Mouse (Mus musculus) limb, embryonic 12.5 days (tissue): Measurements from ENCODE around the gene Il4i1. TPM values are rescaled to one million over a fixed set of nuclear protein-coding genes. Genes with fewer than 3 reads are reported as not detected.

Experiments used
- ATAC-seq: fragments of 200-750 bp; cut with Nextera tagmentation; 2 replicates; pipeline ENCODE4 v1.8.0; 2017; ENCODE audit warnings: low read depth, moderate TSS enrichment; ENCODE audit not compliant: insufficient number of reproducible peaks, insufficient read depth, low FRiP score, low TSS enrichment
- H3K27ac ChIP-seq: fragments of 300-500 bp; sonication (generic); 2 replicates; pipeline ENCODE4 v1.5.1; 2016; ENCODE audit warnings: mild to moderate bottlenecking, moderate library complexity
- H3K27me3 ChIP-seq: fragments of 300-500 bp; sonication (generic); 2 replicates; pipeline ENCODE4 v1.6.1; 2016; ENCODE audit warnings: mild to moderate bottlenecking, moderate library complexity
- H3K36me3 ChIP-seq: fragments of 300-500 bp; sonication (generic); 2 replicates; pipeline ENCODE4 v1.6.1; 2016; ENCODE audit warnings: mild to moderate bottlenecking, moderate library complexity
- H3K4me1 ChIP-seq: fragments of 300-500 bp; sonication (generic); replicated peaks from 2 replicates; pipeline ENCODE4 v1.6.1; 2016
- H3K4me2 ChIP-seq: fragments of 300-500 bp; sonication (generic); 2 replicates; pipeline ENCODE4 v1.6.1; 2016; ENCODE audit warnings: mild to moderate bottlenecking, moderate library complexity
- H3K4me3 ChIP-seq: fragments of 300-500 bp; sonication (generic); replicated peaks from 2 replicates; pipeline ENCODE4 v1.5.1; 2016; ENCODE audit warnings: mild to moderate bottlenecking
- H3K9ac ChIP-seq: fragments of 300-500 bp; sonication (generic); replicated peaks from 2 replicates; pipeline ENCODE4 v1.6.1; 2016; ENCODE audit warnings: mild to moderate bottlenecking, moderate library complexity
- H3K9me3 ChIP-seq: fragments of 300-500 bp; sonication (generic); 2 replicates; pipeline ENCODE4 v1.6.1; 2016; ENCODE audit warnings: mild to moderate bottlenecking, moderate library complexity
- WGBS: fragments of 180-500 bp; shearing (Covaris S2); methylation state at CpG from one replicate; pipeline ENCODE4 v1.1.7; 2016; 5-methylcytosine and 5-hydroxymethylcytosine counted together
- polyA plus RNA-seq: library from polyadenylated mRNA; unstranded; fragments of >200 nt; fragmentation: Nextera tagmentation; extraction: Ambion mirVana; gene quantifications from 2 replicates; pipeline ENCODE4 v1.2.1, GENCODE M21; 2016

Gene Il4i1
- polyA plus RNA-seq, 1 experiment from 2014 or later = 1.5 TPM

GRCm38 (mm10) chr7:44819391-44819790, 3.2 kb downstream of the Il4i1 start:
- 0 out of 2 replicates have a peak overlapping the region, but pooled peaks have one; percentile 0 for H3K4me3 ChIP-seq
- H3K27me3 ChIP-seq = no peaks in the 10 kb centered on the region
- H3K4me1 ChIP-seq = peaks cover 42% of the 10 kb centered on the region
- peak overlapping the region; percentile 87 for H3K4me2 ChIP-seq
- 93% methylated on average over 2 of the region's 2 CpGs for WGBS
- peaks cover 28% of the 10 kb centered on the region; the same call in 1 of the 2 replicates for H3K36me3 ChIP-seq
- ATAC-seq = no peak
- H3K9me3 ChIP-seq = no peaks in the 10 kb centered on the region
- no peak overlapping the region for H3K27ac ChIP-seq
- H3K9ac ChIP-seq = 0 out of 2 replicates have a peak overlapping the region, but pooled peaks have one; percentile 50

- WGBS = 66% methylated on average over 5 of the region's 5 CpGs
- Histone ChIP-seq H3K36me3 (peaks cover 28% of the 10 kb centered on the region; the same call in 1 of the 2 replicates), H3K9me3 (no peaks in the 10 kb centered on the region), H3K9ac (0 out of 2 replicates have a peak overlapping the region, but pooled peaks have one; percentile 18), H3K4me1 (peaks cover 44% of the 10 kb centered on the region), H3K4me2 (peak overlapping the region; percentile 87; the same call in 1 of the 2 replicates), H3K27me3 (no peaks in the 10 kb centered on the region), H3K27ac (no peak overlapping the region), H3K4me3 (0 out of 2 replicates have a peak overlapping the region, but pooled peaks have one; percentile 0)
- ATAC-seq = no peak
These were observed 3.7 kb downstream of the Il4i1 start for GRCm38 (mm10) chr7:44819863-44820262.

GRCm38 (mm10) chr7:44820525-44820924, 4.3 kb downstream of the Il4i1 start:
- Histone ChIP-seq H3K4me3 (no peak overlapping the region), H3K9me3 (no peaks in the 10 kb centered on the region), H3K4me2 (no peak overlapping the region), H3K4me1 (peaks cover 39% of the 10 kb centered on the region), H3K9ac (no peak overlapping the region), H3K36me3 (peaks cover 29% of the 10 kb centered on the region; the same call in 1 of the 2 replicates), H3K27me3 (no peaks in the 10 kb centered on the region), H3K27ac (no peak overlapping the region)
- WGBS = 90% methylated on average over 3 of the region's 3 CpGs
- no peak for ATAC-seq

GRCm38 (mm10) chr7:44821666-44822448, 5.7 kb downstream of the Il4i1 start:
- Histone ChIP-seq H3K4me3 (no peak overlapping the region), H3K27ac (no peak overlapping the region), H3K9ac (no peak overlapping the region), H3K4me1 (peaks cover 39% of the 10 kb centered on the region), H3K4me2 (no peak overlapping the region), H3K9me3 (no peaks in the 10 kb centered on the region), H3K27me3 (no peaks in the 10 kb centered on the region), H3K36me3 (peaks cover 37% of the 10 kb centered on the region; the same call in 1 of the 2 replicates)
- no peak for ATAC-seq
- 89% methylated on average over 7 of the region's 7 CpGs for WGBS

GRCm38 (mm10) chr7:44823409-44823808, 7.2 kb downstream of the Il4i1 start:
- Histone ChIP-seq H3K4me2 (no peak overlapping the region), H3K27ac (no peak overlapping the region), H3K36me3 (peaks cover 47% of the 10 kb centered on the region), H3K9me3 (no peaks in the 10 kb centered on the region), H3K27me3 (no peaks in the 10 kb centered on the region), H3K4me1 (peaks cover 27% of the 10 kb centered on the region), H3K9ac (no peak overlapping the region), H3K4me3 (no peak overlapping the region)
- ATAC-seq = no peak
- WGBS = 46% methylated on average over 7 of the region's 7 CpGs

GRCm38 (mm10) chr7:44824872-44825271, 8.7 kb downstream of the Il4i1 start:
- no peak overlapping the region for H3K27ac ChIP-seq
- 30% methylated on average over 3 of the region's 3 CpGs for WGBS
- no peak overlapping the region for H3K4me3 ChIP-seq
- peaks cover 12% of the 10 kb centered on the region for H3K4me1 ChIP-seq
- no peak for ATAC-seq
- H3K36me3 ChIP-seq = peaks cover 54% of the 10 kb centered on the region
- H3K9ac ChIP-seq = no peak overlapping the region
- H3K9me3 ChIP-seq = no peaks in the 10 kb centered on the region
- no peak overlapping the region; the same call in 1 of the 2 replicates for H3K4me2 ChIP-seq
- H3K27me3 ChIP-seq = no peaks in the 10 kb centered on the region

- peaks cover 63% of the 10 kb centered on the region for H3K36me3 ChIP-seq
- ATAC-seq = no peak
- no peaks in the 10 kb centered on the region for H3K9me3 ChIP-seq
- H3K9ac ChIP-seq = no peak overlapping the region
- no peaks in the 10 kb centered on the region for H3K27me3 ChIP-seq
- H3K4me1 ChIP-seq = peaks cover 6% of the 10 kb centered on the region; the same call in 1 of the 2 replicates
- WGBS = 87% methylated on average over 3 of the region's 3 CpGs
- no peak overlapping the region for H3K27ac ChIP-seq
- no peak overlapping the region for H3K4me3 ChIP-seq
- H3K4me2 ChIP-seq = no peak overlapping the region
These were observed 10.6 kb downstream of the Il4i1 start for GRCm38 (mm10) chr7:44826771-44827170.

- WGBS = 94% methylated on average over 5 of the region's 5 CpGs
- H3K36me3 ChIP-seq = peaks cover 62% of the 10 kb centered on the region
- H3K9ac ChIP-seq = no peak overlapping the region
- H3K27ac ChIP-seq = no peak overlapping the region
- no peaks in the 10 kb centered on the region for H3K9me3 ChIP-seq
- H3K4me2 ChIP-seq = no peak overlapping the region
- peaks cover 6% of the 10 kb centered on the region for H3K4me1 ChIP-seq
- ATAC-seq = no peak
- H3K27me3 ChIP-seq = no peaks in the 10 kb centered on the region
- H3K4me3 ChIP-seq = no peak overlapping the region
These were observed 12.5 kb downstream of the Il4i1 start for GRCm38 (mm10) chr7:44828706-44829105.

- Histone ChIP-seq H3K27ac (no peak overlapping the region), H3K27me3 (no peaks in the 10 kb centered on the region), H3K4me2 (no peak overlapping the region), H3K9ac (no peak overlapping the region), H3K36me3 (peaks cover 48% of the 10 kb centered on the region), H3K4me3 (no peak overlapping the region), H3K4me1 (peaks cover 7% of the 10 kb centered on the region), H3K9me3 (no peaks in the 10 kb centered on the region)
- 73% methylated on average over 4 of the region's 4 CpGs for WGBS
- no peak for ATAC-seq
These were observed 16.6 kb downstream of the Il4i1 start for GRCm38 (mm10) chr7:44832763-44833162.

- Histone ChIP-seq H3K9ac (no peak overlapping the region), H3K36me3 (peaks cover 21% of the 10 kb centered on the region), H3K4me1 (peaks cover 23% of the 10 kb centered on the region), H3K4me2 (no peak overlapping the region), H3K9me3 (no peaks in the 10 kb centered on the region), H3K4me3 (no peak overlapping the region), H3K27me3 (peaks cover 27% of the 10 kb centered on the region), H3K27ac (no peak overlapping the region)
- no peak for ATAC-seq
- 83% methylated on average over 1 of the region's 1 CpGs for WGBS
These were observed 19.3 kb downstream of the Il4i1 start for GRCm38 (mm10) chr7:44835373-44836015.

GRCm38 (mm10) chr7:44836016-44836404, 19.8 kb downstream of the Il4i1 start:
- H3K9me3 ChIP-seq = no peaks in the 10 kb centered on the region
- H3K4me1 ChIP-seq = peaks cover 23% of the 10 kb centered on the region
- peaks cover 32% of the 10 kb centered on the region for H3K27me3 ChIP-seq
- ATAC-seq = no peak
- H3K36me3 ChIP-seq = peaks cover 21% of the 10 kb centered on the region
- H3K9ac ChIP-seq = no peak overlapping the region
- H3K27ac ChIP-seq = no peak overlapping the region
- no peak overlapping the region for H3K4me3 ChIP-seq
- no peak overlapping the region for H3K4me2 ChIP-seq
- 46% methylated on average over 3 of the region's 3 CpGs for WGBS
